Mouse (Mus musculus) forebrain, embryonic 11.5 days (tissue): ENCODE measurements around the gene Tnc. TPM values are rescaled to one million over a fixed set of nuclear protein-coding genes. Genes with fewer than 3 reads are reported as not detected.

ENCODE experiments used
- ATAC-seq: fragments of 200-750 bp; cut with Nextera tagmentation; replicated peaks from 2 replicates; pipeline ENCODE4 v1.8.0; 2017; ENCODE audit warnings: moderate TSS enrichment; ENCODE audit not compliant: low FRiP score
- DNase-seq: peaks from one replicate; pipeline ENCODE4 v3.0.0-alpha.2; 2017; ENCODE audit warnings: low spot score
- H3K27ac ChIP-seq: fragments of 300-500 bp; sonication (generic); 2 replicates; pipeline ENCODE4 v1.5.1; 2014; ENCODE audit warnings: low read depth, low read length
- H3K27me3 ChIP-seq: fragments of 300-500 bp; sonication (generic); 2 replicates; pipeline ENCODE4 v1.6.1; 2014; ENCODE audit warnings: mild to moderate bottlenecking, low read length, mixed read lengths; ENCODE audit not compliant: control insufficient read depth, insufficient read depth
- H3K36me3 ChIP-seq: fragments of 300-500 bp; sonication (generic); 2 replicates; pipeline ENCODE4 v1.6.1; 2014; ENCODE audit warnings: mild to moderate bottlenecking, low read length, moderate library complexity, mixed read lengths; ENCODE audit not compliant: control insufficient read depth, insufficient read depth
- H3K4me1 ChIP-seq: fragments of 300-500 bp; sonication (generic); replicated peaks from 2 replicates; pipeline ENCODE4 v1.6.1; 2014; ENCODE audit warnings: low read length, mixed read lengths; ENCODE audit not compliant: control insufficient read depth, insufficient read depth
- H3K4me2 ChIP-seq: fragments of 300-500 bp; sonication (generic); 2 replicates; pipeline ENCODE4 v1.6.1; 2014; ENCODE audit warnings: low read depth, mild to moderate bottlenecking, low read length, moderate library complexity, mixed read lengths; ENCODE audit not compliant: severe bottlenecking
- H3K4me3 ChIP-seq: fragments of 300-500 bp; sonication (generic); 2 replicates; pipeline ENCODE4 v1.5.1; 2014; ENCODE audit warnings: low read depth, low read length
- H3K9ac ChIP-seq: fragments of 300-500 bp; sonication (generic); 2 replicates; pipeline ENCODE4 v1.6.1; 2014; ENCODE audit warnings: low read length
- H3K9me3 ChIP-seq: fragments of 300-500 bp; sonication (generic); 2 replicates; pipeline ENCODE4 v1.6.1; 2016; ENCODE audit warnings: low read length, mixed read lengths; ENCODE audit not compliant: control insufficient read depth
- WGBS: fragments of 180-500 bp; shearing (Covaris S2); extraction: QIAGEN DNeasy Blood & Tissue Kit; methylation state at CpG from one replicate; pipeline ENCODE4 v1.1.7; 2014; 5-methylcytosine and 5-hydroxymethylcytosine counted together
- polyA plus RNA-seq: library from polyadenylated mRNA; unstranded; fragments of >200 nt; fragmentation: Nextera tagmentation; extraction: Ambion mirVana; gene quantifications from 2 replicates; pipeline ENCODE4 v1.2.1, GENCODE M21; 2014

Tnc gene
- 5.3 and 5.4 TPM in 2 replicates for polyA plus RNA-seq

- Histone ChIP-seq H3K27me3 (peaks cover 8% of the 10 kb centered on the region; the same call in 1 of the 2 replicates), H3K4me2 (peak within 1 kb of the TSS; percentile 43), H3K4me1 (no peaks in the 10 kb centered on the region), H3K27ac (no peak within 1 kb of the TSS), H3K9me3 (no peaks in the 10 kb centered on the region), H3K4me3 (peak within 1 kb of the TSS; percentile 21), H3K9ac (no peak within 1 kb of the TSS; the same call in 1 of the 2 replicates), H3K36me3 (no peaks in the 10 kb centered on the region)
- peak; percentile 82 for ATAC-seq
- DNase-seq = peak; percentile 62
- WGBS = under 1% methylated on average over 26 of the region's 26 CpGs
Observed at GRCm38 (mm10) chr4:64046831-64047493, at the start of gene Tnc. Gene Tnc (minus strand): TSS chr4:64047015.

- Histone ChIP-seq H3K36me3 (no peaks in the 10 kb centered on the region), H3K9me3 (no peaks in the 10 kb centered on the region), H3K4me3 (no peak overlapping the region), H3K27me3 (no peaks in the 10 kb centered on the region), H3K4me2 (no peak overlapping the region), H3K9ac (no peak overlapping the region), H3K4me1 (no peaks in the 10 kb centered on the region), H3K27ac (no peak overlapping the region)
- WGBS = 91% methylated on average over 5 of the region's 5 CpGs
- DNase-seq (no peak), ATAC-seq (no peak)
Observed at GRCm38 (mm10) chr4:64094221-64094620, 47.4 kb upstream of the Tnc start.

GRCm38 (mm10) chr4:64092857-64093256 is 46.0 kb upstream of the Tnc start:
- DNase-seq = no peak
- ATAC-seq = no peak
- Histone ChIP-seq H3K4me2 (no peak overlapping the region), H3K27ac (no peak overlapping the region), H3K9ac (no peak overlapping the region), H3K4me1 (no peaks in the 10 kb centered on the region), H3K4me3 (no peak overlapping the region), H3K36me3 (no peaks in the 10 kb centered on the region), H3K27me3 (no peaks in the 10 kb centered on the region), H3K9me3 (no peaks in the 10 kb centered on the region)
- WGBS = 93% methylated on average over 1 of the region's 1 CpGs

GRCm38 (mm10) chr4:64089378-64089777 is 42.6 kb upstream of the Tnc start:
- 80% methylated on average over 2 of the region's 2 CpGs for WGBS
- no peaks in the 10 kb centered on the region for H3K9me3 ChIP-seq
- no peak overlapping the region for H3K4me2 ChIP-seq
- H3K4me3 ChIP-seq = no peak overlapping the region
- no peaks in the 10 kb centered on the region for H3K4me1 ChIP-seq
- no peaks in the 10 kb centered on the region for H3K27me3 ChIP-seq
- ATAC-seq (no peak), DNase-seq (no peak)
- no peaks in the 10 kb centered on the region for H3K36me3 ChIP-seq
- H3K9ac ChIP-seq = no peak overlapping the region
- H3K27ac ChIP-seq = no peak overlapping the region

GRCm38 (mm10) chr4:64087675-64088074 is 40.9 kb upstream of the Tnc start:
- no peak for DNase-seq
- WGBS = 94% methylated on average over 2 of the region's 2 CpGs
- H3K27me3 ChIP-seq = no peaks in the 10 kb centered on the region
- H3K27ac ChIP-seq = no peak overlapping the region
- no peaks in the 10 kb centered on the region for H3K9me3 ChIP-seq
- H3K9ac ChIP-seq = no peak overlapping the region
- no peak for ATAC-seq
- H3K36me3 ChIP-seq = no peaks in the 10 kb centered on the region
- H3K4me3 ChIP-seq = no peak overlapping the region
- no peaks in the 10 kb centered on the region for H3K4me1 ChIP-seq
- H3K4me2 ChIP-seq = no peak overlapping the region

GRCm38 (mm10) chr4:64085993-64086567 is 39.3 kb upstream of the Tnc start:
- Histone ChIP-seq H3K36me3 (no peaks in the 10 kb centered on the region), H3K9ac (no peak overlapping the region), H3K4me1 (no peaks in the 10 kb centered on the region), H3K4me2 (no peak overlapping the region), H3K27me3 (no peaks in the 10 kb centered on the region), H3K9me3 (no peaks in the 10 kb centered on the region), H3K4me3 (no peak overlapping the region), H3K27ac (no peak overlapping the region)
- DNase-seq = no peak
- 95% methylated on average over 1 of the region's 1 CpGs for WGBS
- no peak for ATAC-seq

GRCm38 (mm10) chr4:64083858-64084257 is 37.0 kb upstream of the Tnc start:
- H3K4me1 ChIP-seq = no peaks in the 10 kb centered on the region
- no peak overlapping the region for H3K4me3 ChIP-seq
- no peaks in the 10 kb centered on the region for H3K36me3 ChIP-seq
- WGBS = 75% methylated on average over 5 of the region's 5 CpGs
- H3K9ac ChIP-seq = no peak overlapping the region
- DNase-seq (no peak), ATAC-seq (no peak)
- H3K27ac ChIP-seq = no peak overlapping the region
- no peak overlapping the region for H3K4me2 ChIP-seq
- no peaks in the 10 kb centered on the region for H3K9me3 ChIP-seq
- H3K27me3 ChIP-seq = no peaks in the 10 kb centered on the region

GRCm38 (mm10) chr4:64078029-64078619 is 31.3 kb upstream of the Tnc start:
- H3K4me2 ChIP-seq = no peak overlapping the region
- DNase-seq = no peak
- WGBS = 88% methylated on average over 2 of the region's 2 CpGs
- H3K4me1 ChIP-seq = no peaks in the 10 kb centered on the region
- H3K9me3 ChIP-seq = no peaks in the 10 kb centered on the region
- no peak overlapping the region for H3K27ac ChIP-seq
- no peaks in the 10 kb centered on the region for H3K36me3 ChIP-seq
- H3K27me3 ChIP-seq = no peaks in the 10 kb centered on the region
- no peak overlapping the region for H3K9ac ChIP-seq
- no peak for ATAC-seq
- H3K4me3 ChIP-seq = no peak overlapping the region
